Mouse (Mus musculus) B cell, adult 67 days (primary cell): Measurements from ENCODE around the gene Ttyh1. TPM values are rescaled to one million over a fixed set of nuclear protein-coding genes. Genes with fewer than 3 reads are reported as not detected.

Experiments
- total RNA-seq, 2 experiments: library from RNA; stranded (reverse); gene quantifications; 4 replicates each; pipeline ENCODE4 v1.2.4; 2023

Gene Ttyh1
- total RNA-seq: not detected

DNA sequence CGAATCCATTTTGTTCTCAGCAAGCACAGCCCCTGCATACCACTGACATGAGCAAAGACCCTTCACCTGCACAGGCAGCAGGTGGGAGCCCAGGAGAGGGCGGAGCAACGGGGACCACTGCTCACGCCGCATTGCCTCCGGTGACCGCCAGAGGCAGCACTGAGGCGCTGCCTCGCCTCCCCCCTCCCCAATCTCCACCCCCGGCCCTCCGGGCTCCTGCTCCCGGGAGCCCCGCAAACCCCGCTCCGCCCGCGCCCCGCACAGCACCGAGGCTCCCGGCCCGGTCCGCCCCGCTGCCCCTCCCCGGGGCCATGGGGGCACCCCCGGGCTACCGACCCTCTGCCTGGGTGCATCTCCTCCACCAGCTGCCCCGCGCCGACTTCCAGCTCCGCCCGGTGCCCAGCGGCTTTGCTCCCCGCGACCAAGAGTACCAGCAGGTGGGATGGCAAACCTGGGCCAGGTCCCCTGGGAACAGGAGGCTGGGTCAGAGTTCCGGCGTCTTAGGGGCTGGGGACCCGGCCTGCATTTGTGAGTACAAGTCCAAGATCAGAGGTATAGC is at the start of gene Ttyh1:
Ttyh1 (plus strand) TSS at position 65 of the 559 bp plus-strand sequence.

GRCm38 (mm10) chr7:4136771-4137531 is 17.7 kb downstream of the Ttyh1 start, which contains the start of gene Leng8:
TSS of gene Leng8 (plus strand) at chr7:4137039.

GRCm38 (mm10) chr7:4150059-4150541 is 30.9 kb downstream of the Ttyh1 start, which contains the start of gene Leng9:
TSS of gene Leng9 (minus strand) at chr7:4150374.

GRCm38 (mm10) chr7:4164090-4164910 is 45.1 kb downstream of the Ttyh1 start, which contains the start of gene Cdc42ep5:
TSS of gene Cdc42ep5 (minus strand) at chr7:4164860.

Other genes starting within 250 kb of the Ttyh1 start
- 1 to 10 TPM; 7.0 to 8.0 TPM for gene Gm14548, start 221.3 kb upstream of the Ttyh1 start, total RNA-seq
- 1 to 10 TPM; 6.3 to 7.4 TPM for gene Lilra6, start 203.9 kb upstream of the Ttyh1 start, total RNA-seq
- gene Lair1, start 56.2 kb upstream of the Ttyh1 start, total RNA-seq: 10 to 100 TPM in 1 of 2 experiments, 1 to 10 TPM in 1; 7.1 to 10.8 TPM
- gene Leng8, start 17.6 kb downstream of the Ttyh1 start, total RNA-seq: 100 to 1,000 TPM; 411 to 446 TPM
- 10 to 100 TPM; 26.6 to 29.0 TPM for gene Leng9, start 31.0 kb downstream of the Ttyh1 start, total RNA-seq
- not detected for gene Cdc42ep5, start 45.5 kb downstream of the Ttyh1 start, total RNA-seq
- under 1 TPM in 1 of 2 experiments, not detected in 1; 0.26 TPM for gene Lilra5, start 118.3 kb downstream of the Ttyh1 start, total RNA-seq
- gene Ncr1, start 218.3 kb downstream of the Ttyh1 start, total RNA-seq: 1 to 10 TPM in 1 of 2 experiments, not detected in 1; 2.0 TPM